Mouse (Mus musculus) kidney, adult 2 months (tissue): ENCODE data around the gene Polg. TPM values are rescaled to one million over a fixed set of nuclear protein-coding genes. Genes with fewer than 3 reads are reported as not detected.

Experiments
- DNase-seq: peaks from one replicate; pipeline ENCODE4 v3.0.0; 2021
- H3K27ac ChIP-seq: fragments of 200-500 bp; 2 replicates; pipeline ENCODE4 v1.5.1; 2012; ENCODE audit warnings: low read depth, low read length, control low read depth, inconsistent platforms; ENCODE audit not compliant: insufficient read depth
- H3K27me3 ChIP-seq: fragments of 200-500 bp; replicated peaks from 2 replicates; pipeline ENCODE4 v1.6.1; 2012; ENCODE audit warnings: mild to moderate bottlenecking, moderate library complexity, low read length, inconsistent platforms; ENCODE audit not compliant: control insufficient read depth, insufficient read depth
- H3K36me3 ChIP-seq: fragments of 200-500 bp; 2 replicates; pipeline ENCODE4 v1.6.1; 2012; ENCODE audit warnings: mild to moderate bottlenecking, moderate library complexity, low read length, inconsistent platforms; ENCODE audit not compliant: control insufficient read depth, insufficient read depth
- H3K4me1 ChIP-seq: fragments of 200-500 bp; 2 replicates; pipeline ENCODE4 v1.6.1; 2011; ENCODE audit warnings: low read length; ENCODE audit not compliant: control insufficient read depth, insufficient read depth
- H3K4me3 ChIP-seq: fragments of 200-500 bp; 2 replicates; pipeline ENCODE4 v1.5.1; 2011; ENCODE audit warnings: mild to moderate bottlenecking, low read depth, low read length, control low read depth; ENCODE audit not compliant: insufficient read depth
- CTCF ChIP-seq: fragments of 200-500 bp; conservative IDR thresholded peaks from 2 replicates; pipeline ENCODE4 v1.5.1; 2011; ENCODE audit warnings: low read depth, mild to moderate bottlenecking, control low read depth, low read length, moderate library complexity, mixed read lengths; ENCODE audit not compliant: insufficient read depth, insufficient read length
- POLR2A ChIP-seq: fragments of 200-500 bp; IDR thresholded peaks from one replicate; pipeline ENCODE4 v1.6.1; 2011; ENCODE audit warnings: low read depth, low read length, control low read depth
- WGBS: fragments of 180-500 bp; shearing (Covaris S2); methylation state at CpG from one replicate; pipeline ENCODE4 v1.1.7; 2018; 5-methylcytosine and 5-hydroxymethylcytosine counted together
- polyA plus RNA-seq: library from polyadenylated mRNA; depleted of rRNA; stranded (reverse); fragments of >200 nt; gene quantifications from 2 replicates; pipeline ENCODE4 v1.2.3, GENCODE M21; 2012; rRNA removed

The Polg gene
- polyA plus RNA-seq, result 33.8 and 35.3 TPM in 2 replicates

DNA sequence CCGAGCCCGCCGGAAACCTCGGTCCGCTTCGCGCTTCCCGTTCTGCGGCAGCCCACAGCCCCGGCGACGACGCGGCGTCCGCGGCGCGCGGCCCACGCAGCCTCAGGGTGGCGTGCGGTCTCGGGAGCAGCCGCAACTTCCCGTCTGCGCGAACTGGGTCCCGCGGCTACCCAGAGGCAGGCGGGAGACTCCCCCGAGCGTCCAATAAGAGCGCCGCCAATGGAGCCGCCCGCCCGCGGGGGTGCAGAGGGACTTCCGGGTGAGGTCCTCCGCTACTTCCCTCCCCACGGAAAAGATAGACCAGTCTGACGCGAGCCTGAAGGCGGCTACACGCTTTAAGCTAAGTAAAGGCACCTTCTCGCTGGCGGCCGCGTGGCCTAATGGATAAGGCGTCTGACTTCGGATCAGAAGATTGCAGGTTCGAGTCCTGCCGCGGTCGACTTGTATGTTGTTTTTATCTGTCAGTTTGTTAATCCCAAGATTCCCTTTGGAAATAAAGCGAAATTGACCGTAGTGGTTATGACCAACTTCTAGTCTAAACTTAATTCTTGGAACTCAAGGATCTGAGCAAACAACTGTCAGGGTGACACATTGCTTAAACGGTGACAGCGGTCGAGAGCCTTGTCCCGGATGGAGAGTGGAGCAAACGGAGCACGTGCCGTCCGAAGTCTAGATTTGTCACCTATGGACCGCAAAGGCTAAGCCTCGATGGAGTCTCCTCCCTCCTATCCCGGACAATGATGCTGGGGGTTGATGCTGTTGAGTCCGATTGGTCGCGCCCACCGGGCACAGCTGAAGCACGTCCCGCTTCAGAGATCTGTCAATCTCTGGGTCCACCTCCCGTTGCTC is at the start of gene Polg:
Polg (minus strand) TSS at position 310 of the 849 bp plus-strand sequence.
- peak; percentile 99 for DNase-seq
- H3K36me3 ChIP-seq, result no peaks in the 10 kb centered on the region
- no peaks in the 10 kb centered on the region for H3K27me3 ChIP-seq
- TF ChIP-seq POLR2A, result peak; percentile 73
- TF ChIP-seq CTCF, result no peak
- under 1% methylated on average over 76 of the region's 76 CpGs for WGBS
- H3K4me1 ChIP-seq, result peaks cover 4% of the 10 kb centered on the region; the same call in 1 of the 2 replicates
- peak within 1 kb of the TSS; percentile 75 for H3K4me3 ChIP-seq
- peak within 1 kb of the TSS; percentile 53 for H3K27ac ChIP-seq

DNA sequence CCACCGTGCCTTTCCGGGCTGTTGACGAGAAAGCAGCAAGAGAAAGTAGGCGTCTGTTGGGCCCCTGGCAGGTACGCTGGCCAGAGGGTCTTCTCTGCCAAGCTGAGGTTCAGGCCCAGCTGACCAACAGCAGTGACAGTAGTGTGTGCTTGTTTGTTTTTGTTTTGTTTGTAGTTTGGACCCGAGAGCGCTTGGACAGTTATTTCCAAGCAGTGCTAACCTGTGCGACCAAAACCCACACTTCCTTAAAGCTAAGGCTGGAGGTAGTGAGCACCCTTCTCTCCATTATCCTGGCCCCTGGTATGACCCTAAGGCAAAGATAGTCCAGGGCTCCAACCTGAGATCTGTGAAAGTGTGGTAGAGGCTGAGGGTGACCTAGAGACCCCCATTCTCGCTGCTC is 49.7 kb upstream of the Polg start:
- H3K4me3 ChIP-seq, result no peak overlapping the region
- 63% methylated on average over 9 of the region's 9 CpGs for WGBS
- H3K27me3 ChIP-seq, result peaks cover 5% of the 10 kb centered on the region

DNA sequence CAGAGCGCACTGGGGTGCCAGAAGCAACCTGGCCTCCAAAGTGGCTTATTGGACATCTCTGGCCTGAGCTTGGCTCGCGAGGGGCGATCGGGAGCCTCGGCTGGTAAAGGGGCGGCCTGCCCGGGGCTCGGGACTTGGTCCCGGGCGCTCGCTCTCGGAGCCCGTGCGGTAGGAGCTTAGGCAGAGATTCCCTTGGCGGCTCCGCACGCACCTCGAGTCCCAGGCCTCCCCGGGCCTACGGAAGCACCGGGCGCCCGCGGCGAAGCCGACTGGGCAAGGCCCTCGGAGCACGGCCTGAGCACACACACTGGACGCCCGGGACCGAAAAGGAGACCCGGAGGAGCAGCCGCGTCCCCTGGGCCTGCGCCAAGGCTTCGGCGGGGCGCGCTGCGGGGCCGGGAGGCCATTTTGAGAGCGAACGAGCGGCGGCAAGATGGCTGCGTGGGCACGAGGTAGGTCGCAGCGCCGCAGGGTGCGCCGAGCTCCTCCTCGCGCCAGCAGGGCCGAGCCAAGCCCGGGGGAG is 49.1 kb upstream of the Polg start:
- H3K27ac ChIP-seq, result no peak overlapping the region
- no peak overlapping the region; the same call in 1 of the 2 replicates for H3K4me3 ChIP-seq
- no peaks in the 10 kb centered on the region for H3K36me3 ChIP-seq
- no peak for DNase-seq
- H3K4me1 ChIP-seq, result no peaks in the 10 kb centered on the region
- TF ChIP-seq POLR2A (no peak), CTCF (no peak)
- peaks cover 5% of the 10 kb centered on the region for H3K27me3 ChIP-seq
- WGBS, result 3% methylated on average over 57 of the region's 57 CpGs

More for the DNA sequence above, 49.7 kb upstream of the Polg start:
- Histone ChIP-seq H3K27ac (no peak overlapping the region), H3K4me1 (no peaks in the 10 kb centered on the region), H3K36me3 (no peaks in the 10 kb centered on the region)
- no peak for DNase-seq
- TF ChIP-seq CTCF (no peak), POLR2A (no peak)

DNA sequence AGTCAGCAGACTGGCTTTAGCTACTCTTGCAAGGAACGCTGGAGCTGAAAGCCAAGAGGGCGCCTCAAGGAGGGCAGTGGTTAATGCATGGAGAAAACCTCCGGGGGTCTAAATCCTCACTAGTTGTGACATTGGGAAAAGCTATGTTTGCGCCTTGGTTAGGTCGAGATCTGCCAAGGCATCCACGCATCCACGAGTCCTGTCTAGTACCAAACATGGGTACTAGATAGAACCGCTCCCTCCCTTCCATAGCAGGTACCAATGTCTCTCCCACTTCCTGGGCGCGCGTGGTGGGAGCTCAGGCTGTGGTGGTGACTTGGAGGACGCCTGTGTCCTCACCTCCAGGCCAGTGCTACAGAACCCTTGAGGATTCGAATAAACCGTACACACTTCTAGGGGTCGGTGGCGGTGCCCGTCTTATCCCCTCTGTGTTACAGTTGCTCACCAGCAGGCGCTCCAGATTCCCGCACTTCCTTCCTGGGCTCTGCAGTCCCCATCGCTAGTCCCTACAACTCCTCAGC is 48.3 kb upstream of the Polg start:
- DNase-seq, result no peak
- Histone ChIP-seq H3K36me3 (no peaks in the 10 kb centered on the region), H3K27me3 (peaks cover 5% of the 10 kb centered on the region), H3K4me3 (no peak overlapping the region), H3K4me1 (no peaks in the 10 kb centered on the region), H3K27ac (no peak overlapping the region)
- TF ChIP-seq POLR2A (no peak), CTCF (no peak)
- 5% methylated on average over 20 of the region's 20 CpGs for WGBS

DNA sequence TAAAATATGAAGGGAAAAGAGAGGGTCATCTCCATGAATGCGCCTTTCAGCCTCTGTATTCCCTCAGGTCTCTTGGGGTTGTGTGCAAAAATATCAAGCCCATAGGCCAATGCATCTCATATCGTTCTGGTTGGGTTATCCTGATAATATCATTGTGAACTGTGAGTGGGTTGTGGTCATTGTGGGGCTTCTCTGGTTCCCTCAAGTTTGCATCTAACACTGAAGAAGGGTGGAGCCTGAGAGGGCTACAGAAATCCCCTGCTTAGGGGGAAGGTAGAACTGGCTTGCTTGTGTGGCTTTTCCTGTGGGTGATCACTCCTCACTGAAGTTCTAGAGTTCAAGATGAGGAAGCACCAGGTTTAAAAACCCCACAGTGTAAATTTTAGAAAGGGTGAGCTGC is 47.3 kb upstream of the Polg start:
- TF ChIP-seq CTCF (no peak), POLR2A (no peak)
- Histone ChIP-seq H3K36me3 (no peaks in the 10 kb centered on the region), H3K4me3 (no peak overlapping the region), H3K4me1 (no peaks in the 10 kb centered on the region), H3K27me3 (peaks cover 8% of the 10 kb centered on the region), H3K27ac (no peak overlapping the region)
- DNase-seq, result no peak
- 8% methylated on average over 2 of the region's 2 CpGs for WGBS

DNA sequence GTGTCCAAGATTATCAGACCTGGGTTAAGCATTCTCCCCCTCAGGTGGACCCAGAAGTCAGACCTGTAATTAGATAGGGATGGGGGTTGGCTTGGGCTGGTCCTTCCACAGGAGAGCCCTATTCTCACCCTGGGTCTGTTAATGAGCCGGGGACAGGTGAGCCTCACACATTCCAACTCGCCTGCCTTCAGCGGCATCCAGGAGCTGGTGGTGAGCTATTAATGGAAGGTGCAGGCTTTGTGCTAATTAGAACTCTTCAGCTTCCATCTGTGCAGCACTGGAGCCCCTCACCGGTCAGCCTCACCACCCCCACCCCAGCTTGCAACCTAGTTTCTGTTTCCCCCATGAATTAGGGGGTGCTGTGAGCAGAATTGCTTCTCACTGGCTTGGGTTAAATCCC is 46.3 kb upstream of the Polg start:
- H3K4me3 ChIP-seq, result no peak overlapping the region
- no peak for DNase-seq
- peaks cover 8% of the 10 kb centered on the region for H3K27me3 ChIP-seq
- no peak overlapping the region for H3K27ac ChIP-seq
- WGBS, result 9% methylated on average over 4 of the region's 4 CpGs
- H3K4me1 ChIP-seq, result no peaks in the 10 kb centered on the region
- H3K36me3 ChIP-seq, result no peaks in the 10 kb centered on the region
- TF ChIP-seq CTCF (no peak), POLR2A (no peak)

DNA sequence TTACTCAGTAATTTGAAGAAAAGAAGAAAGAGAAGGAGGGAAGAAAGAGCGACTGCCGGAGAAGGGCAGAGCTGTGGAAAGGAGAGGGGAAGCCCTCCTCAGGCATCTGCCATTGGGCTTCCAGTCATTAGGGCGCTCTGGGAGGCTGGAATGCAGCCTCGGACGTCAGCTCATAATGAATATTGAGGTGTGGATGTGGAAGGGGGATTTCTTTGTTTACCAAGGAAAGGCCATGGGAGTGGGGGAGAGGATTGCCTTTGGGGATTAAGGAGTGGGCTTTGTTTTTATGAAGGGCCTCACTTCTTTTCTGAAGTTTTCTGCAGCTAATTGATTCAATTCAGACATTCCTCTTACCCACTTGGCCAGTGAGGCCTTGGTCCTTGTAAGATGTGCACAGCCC is 45.5 kb upstream of the Polg start:
- Histone ChIP-seq H3K27me3 (peaks cover 8% of the 10 kb centered on the region), H3K4me3 (no peak overlapping the region), H3K4me1 (no peaks in the 10 kb centered on the region), H3K27ac (no peak overlapping the region), H3K36me3 (no peaks in the 10 kb centered on the region)
- TF ChIP-seq POLR2A (no peak), CTCF (no peak)
- DNase-seq, result no peak
- WGBS, result 9% methylated on average over 5 of the region's 5 CpGs
